Comparison of ENCODE assay signal across 12 mouse cellular contexts in genomic region chr17:48474282-48474681, GRCm38 (mm10). TPM values are rescaled to one million over a fixed set of nuclear protein-coding genes. Genes with fewer than 3 reads are reported as not detected.
"Had no signal": no experiment of that assay in that cellular context is flagged by ENCODE, and none has a peak within 500 bp of the region (broad histone marks: within the 10 kb centered on the region; RNA-seq: fewer than 3 reads in every experiment).

No protein-coding gene starts in this region.

RNA-seq across cellular contexts. Expression of gene Unc5cl, which starts 19.6 kb away (rescaled TPM):
- polyA plus RNA-seq: macrophage; midbrain, embryonic 10.5 days; midbrain, embryonic 11.5 days; myocyte; neural tube, embryonic 12.5 days had no signal

RNA-seq across cellular contexts. Expression of gene Tspo2, which starts 23.0 kb away (rescaled TPM):
- total RNA-seq: left cerebral cortex, postnatal 10 days; left cerebral cortex, postnatal 25 days; left cerebral cortex, postnatal 36 days had no signal
- polyA plus RNA-seq: limb, embryonic 10.5 days; macrophage; myocyte had no signal

RNA-seq across cellular contexts. Expression of gene Apobec2, which starts 41.6 kb away (rescaled TPM):
- total RNA-seq: left cerebral cortex, postnatal 25 days; left cerebral cortex, postnatal 36 days; megakaryocyte progenitor cell, adult 5-6 weeks; megakaryocyte-erythroid progenitor cell, adult 5-6 weeks; monocyte, adult 5-6 weeks had no signal
- polyA plus RNA-seq: macrophage had no signal
